ENCODE assay signal across 9 mouse cellular contexts in the genomic region with DNA sequence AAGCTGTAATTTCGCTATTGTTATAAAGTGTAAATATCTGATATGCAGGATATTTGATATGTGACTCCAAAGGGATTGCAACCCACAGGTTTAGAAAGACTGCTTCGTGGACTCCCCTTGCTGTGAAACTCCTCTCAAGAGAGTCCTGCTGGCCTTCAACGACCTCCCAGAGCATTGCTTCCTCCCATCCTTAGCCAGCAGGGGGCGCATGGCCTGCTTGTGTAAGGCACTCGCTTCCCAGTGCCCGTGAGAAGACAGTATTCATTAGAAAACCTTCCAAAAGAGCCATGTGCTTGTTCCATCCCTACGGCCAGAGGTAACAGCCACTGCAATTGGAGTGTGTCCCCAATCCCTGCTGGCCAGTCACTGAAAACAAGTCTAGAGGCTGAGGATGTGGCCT. TPM values are rescaled to one million over a fixed set of nuclear protein-coding genes. Genes with fewer than 3 reads are reported as not detected.
DNase-seq lines count a peak whose midpoint lies in the region; ATAC-seq and TF ChIP-seq lines count a peak whose summit lies in the region.
"Had no signal": no experiment of that assay in that cellular context is flagged by ENCODE, and none has a peak within 500 bp of the region (broad histone marks: within the 10 kb centered on the region; RNA-seq: fewer than 3 reads in every experiment).

No protein-coding gene starts in this region.

- 0 out of 2 replicates have a peak, but pooled peaks have one; percentile 53 for ATAC-seq in lung, embryonic 14.5 days (ENCODE audit: insufficient read depth)

- peaks cover 33% of the 10 kb centered on the region for H3K4me1 ChIP-seq in E14TG2a.4 (replicated peaks; ENCODE audit: low read depth, low read length)
- no peaks in the 10 kb centered on the region for H3K4me1 ChIP-seq in lung, embryonic 14.5 days (ENCODE audit: insufficient read depth)

- TF ChIP-seq CTCF in E14TG2a.4 (conservative IDR thresholded peaks at IDR 0.05; ENCODE audit: low read length) = peak; percentile 78
- TF ChIP-seq CTCF in gastrocnemius, adult 2 months (IDR thresholded peaks at IDR 0.05) = peak; percentile 96
- peak; percentile 95 for TF ChIP-seq CTCF in lung, embryonic 14.5 days (IDR thresholded peaks at IDR 0.05; ENCODE audit: low read depth)

- DNase-seq in 3T3-L1 (ENCODE audit: low read depth, low spot score) = peak; percentile 88
- peak; percentile 62 for DNase-seq in cerebellum, adult 11-12 months
- DNase-seq in gastrocnemius, adult 2 months = peak; percentile 87
- DNase-seq in large intestine, adult 2 months (ENCODE audit: low read depth, low spot score) = peak; percentile 35
- peak; percentile 92 for DNase-seq in lung, embryonic 14.5 days
- peak; percentile 73 for DNase-seq in right cerebral cortex, postnatal 25 days
- peak; percentile 48 for DNase-seq in yolk sac, embryonic 10.5 days (ENCODE audit: low spot score)

- peaks cover 26% of the 10 kb centered on the region for H3K9me3 ChIP-seq in E14TG2a.4 (ENCODE audit: low read length)
- H3K9me3 ChIP-seq in lung, embryonic 14.5 days (ENCODE audit: low read depth, low read length) = no peaks in the 10 kb centered on the region
- H3K9me3 ChIP-seq: heart, embryonic 13.5 days had no signal

- no peak overlapping the region for H3K9ac ChIP-seq in lung, embryonic 14.5 days

- H3K27ac ChIP-seq in gastrocnemius, adult 2 months = 0 out of 2 replicates have a peak overlapping the region, but pooled peaks have one; percentile 24
- H3K27ac ChIP-seq in lung, embryonic 14.5 days (ENCODE audit: low read depth) = no peak overlapping the region
- H3K27ac ChIP-seq: heart, embryonic 13.5 days had no signal

- peaks cover 93% of the 10 kb centered on the region for H3K36me3 ChIP-seq in E14TG2a.4 (ENCODE audit: insufficient read depth, low read length)
- H3K36me3 ChIP-seq in lung, embryonic 14.5 days (ENCODE audit: insufficient read depth) = peaks cover 95% of the 10 kb centered on the region

- no peaks in the 10 kb centered on the region for H3K27me3 ChIP-seq in E14TG2a.4 (ENCODE audit: insufficient read depth, low read length)
- H3K27me3 ChIP-seq in lung, embryonic 14.5 days (ENCODE audit: insufficient read depth, low read length) = no peaks in the 10 kb centered on the region
- H3K27me3 ChIP-seq: heart, embryonic 13.5 days had no signal

- 26% methylated on average over 7 of the region's 7 CpGs for WGBS in large intestine, adult 2 months
- 20% methylated on average over 7 of the region's 7 CpGs for WGBS in lung, embryonic 14.5 days

- H3K4me3 ChIP-seq in E14TG2a.4 (replicated peaks; ENCODE audit: low read length) = no peak overlapping the region
- no peak overlapping the region for H3K4me3 ChIP-seq in gastrocnemius, adult 2 months
- H3K4me3 ChIP-seq in lung, embryonic 14.5 days (ENCODE audit: low read depth, low read length) = no peak overlapping the region
- H3K4me3 ChIP-seq: heart, embryonic 13.5 days had no signal

- intact Hi-C loops in gastrocnemius, adult 2 months (cut with DNase I) = no loop called here

- H3K4me2 ChIP-seq in lung, embryonic 14.5 days = no peak overlapping the region
- H3K4me2 ChIP-seq: heart, embryonic 13.5 days had no signal

RNA-seq across cellular contexts. Expression of a gene that starts 23.4 kb away (rescaled TPM):
- not detected for total RNA-seq in gastrocnemius, adult 2 months (2021)
- polyA plus RNA-seq in large intestine, adult 2 months (2012; rRNA removed) = 0.04 TPM in 1 of 2 replicates, not detected in the other
- polyA plus RNA-seq in lung, embryonic 14.5 days (2014; fragmentation: Nextera tagmentation; extraction: Ambion mirVana) = 0.12 TPM in 1 of 2 replicates, not detected in the other

RNA-seq across cellular contexts. Expression of a gene that starts 58.8 kb away (rescaled TPM):
- total RNA-seq in gastrocnemius, adult 2 months (2021) = not detected
- 0.45 and 0.67 TPM in 2 replicates for polyA plus RNA-seq in large intestine, adult 2 months (2012; rRNA removed)
- polyA plus RNA-seq in lung, embryonic 14.5 days (2014; fragmentation: Nextera tagmentation; extraction: Ambion mirVana) = 0.07 TPM in 1 of 2 replicates, not detected in the other
- polyA plus RNA-seq: heart, embryonic 13.5 days had no signal

Comparison
In these comparisons a context has a peak if more than half of its experiments do, and no peak if none do; other contexts are left out.
1. DNase-seq: peak in every context shown above with its lines; median percentile 92 in lung, embryonic 14.5 days; 88 in 3T3-L1; 87 in gastrocnemius, adult 2 months; 73 in right cerebral cortex, postnatal 25 days; 62 in cerebellum, adult 11-12 months; 48 in yolk sac, embryonic 10.5 days; 35 in large intestine, adult 2 months.